Comparison of ENCODE assay signal across 13 mouse cellular contexts in genomic region chr9:35110051-35110450, GRCm38 (mm10). TPM values are rescaled to one million over a fixed set of nuclear protein-coding genes. Genes with fewer than 3 reads are reported as not detected.
DNase-seq lines count a peak whose midpoint lies in the region; ATAC-seq and TF ChIP-seq lines count a peak whose summit lies in the region.
"Had no signal": no experiment of that assay in that cellular context is flagged by ENCODE, and none has a peak within 500 bp of the region (broad histone marks: within the 10 kb centered on the region; RNA-seq: fewer than 3 reads in every experiment).

No protein-coding gene starts in this region.

- peaks cover 57% of the 10 kb centered on the region for H3K4me1 ChIP-seq in forebrain, embryonic 10.5 days
- peaks cover 27% of the 10 kb centered on the region for H3K4me1 ChIP-seq in forebrain, embryonic 12.5 days
- H3K4me1 ChIP-seq in embryonic facial prominence, embryonic 13.5 days, result peaks cover 91% of the 10 kb centered on the region
- H3K4me1 ChIP-seq in liver, embryonic 15.5 days (replicated peaks), result peaks cover 97% of the 10 kb centered on the region

- no peak for DNase-seq in forebrain, embryonic 10.5 days (ENCODE audit: extremely low spot score, low spot score)
- no peak for DNase-seq in layer of hippocampus, adult 2 months (ENCODE audit: low spot score in 2 of 2)
- DNase-seq in layer of hippocampus, postnatal 10 days (ENCODE audit: low spot score in 2 of 2), result no peak
- no peak for DNase-seq in testis, postnatal 10 days (ENCODE audit: low spot score)
- no peak for DNase-seq in cerebellum, postnatal 25 days
- DNase-seq: cerebellum, adult 18-20 months; embryo, embryonic 11 days had no signal

- H3K27me3 ChIP-seq in forebrain, embryonic 10.5 days (ENCODE audit: poor library complexity, severe bottlenecking), result no peaks in the 10 kb centered on the region
- no peaks in the 10 kb centered on the region for H3K27me3 ChIP-seq in forebrain, embryonic 12.5 days
- no peaks in the 10 kb centered on the region for H3K27me3 ChIP-seq in embryonic facial prominence, embryonic 13.5 days
- H3K27me3 ChIP-seq in liver, embryonic 15.5 days, result no peaks in the 10 kb centered on the region
- H3K27me3 ChIP-seq: forebrain, embryonic 13.5 days; heart, embryonic 13.5 days; kidney, embryonic 15.5 days had no signal

- H3K4me2 ChIP-seq in forebrain, embryonic 12.5 days, result no peak overlapping the region
- H3K4me2 ChIP-seq in embryonic facial prominence, embryonic 13.5 days, result no peak overlapping the region
- H3K4me2 ChIP-seq in liver, embryonic 15.5 days, result peak overlapping the region; percentile 31
- H3K4me2 ChIP-seq: forebrain, embryonic 13.5 days; heart, embryonic 13.5 days; kidney, embryonic 15.5 days had no signal

- H3K9ac ChIP-seq in forebrain, embryonic 12.5 days, result no peak overlapping the region
- no peak overlapping the region for H3K9ac ChIP-seq in embryonic facial prominence, embryonic 13.5 days
- H3K9ac ChIP-seq in liver, embryonic 15.5 days, result 0 out of 2 replicates have a peak overlapping the region, but pooled peaks have one; percentile 31
- H3K9ac ChIP-seq: forebrain, embryonic 13.5 days; heart, embryonic 13.5 days; kidney, embryonic 15.5 days had no signal

- no peak for ATAC-seq in forebrain, embryonic 12.5 days (ENCODE audit: low FRiP score)
- no peak for ATAC-seq in embryonic facial prominence, embryonic 13.5 days (ENCODE audit: insufficient number of reproducible peaks, insufficient read depth, low FRiP score, low TSS enrichment, low read depth)
- peak; percentile 12; the same call in 1 of the 2 replicates for ATAC-seq in liver, embryonic 15.5 days (ENCODE audit: insufficient read depth)
- ATAC-seq: forebrain, embryonic 13.5 days had no signal

- 0 out of 2 replicates have a peak overlapping the region, but pooled peaks have one; percentile 15 for H3K27ac ChIP-seq in forebrain, embryonic 10.5 days
- H3K27ac ChIP-seq in forebrain, embryonic 12.5 days, result no peak overlapping the region
- H3K27ac ChIP-seq in layer of hippocampus, adult 2 months, result peak overlapping the region; percentile 84
- H3K27ac ChIP-seq in embryonic facial prominence, embryonic 13.5 days, result peak overlapping the region; percentile 92
- peak overlapping the region; percentile 76 for H3K27ac ChIP-seq in liver, embryonic 15.5 days (replicated peaks)
- H3K27ac ChIP-seq: forebrain, embryonic 13.5 days; kidney, embryonic 15.5 days had no signal

- no peaks in the 10 kb centered on the region for H3K36me3 ChIP-seq in forebrain, embryonic 10.5 days (replicated peaks)
- H3K36me3 ChIP-seq in forebrain, embryonic 12.5 days (replicated peaks), result no peaks in the 10 kb centered on the region
- no peaks in the 10 kb centered on the region for H3K36me3 ChIP-seq in embryonic facial prominence, embryonic 13.5 days
- H3K36me3 ChIP-seq in liver, embryonic 15.5 days (replicated peaks), result peaks cover 38% of the 10 kb centered on the region
- H3K36me3 ChIP-seq: heart, embryonic 13.5 days; kidney, embryonic 15.5 days had no signal

- WGBS in forebrain, embryonic 10.5 days, result 85% methylated on average over 5 of the region's 5 CpGs
- WGBS in forebrain, embryonic 12.5 days, result 95% methylated on average over 5 of the region's 5 CpGs
- 84% methylated on average over 5 of the region's 5 CpGs for WGBS in embryonic facial prominence, embryonic 13.5 days
- WGBS in liver, embryonic 15.5 days (ENCODE audit: insufficient replicate concordance), result 40% methylated on average over 5 of the region's 5 CpGs

- no peak for TF ChIP-seq CTCF in layer of hippocampus, adult 2 months (conservative IDR thresholded peaks at IDR 0.05)

- no peak overlapping the region for H3K4me3 ChIP-seq in forebrain, embryonic 10.5 days
- H3K4me3 ChIP-seq in forebrain, embryonic 12.5 days (replicated peaks), result no peak overlapping the region
- H3K4me3 ChIP-seq in layer of hippocampus, adult 2 months, result no peak overlapping the region
- H3K4me3 ChIP-seq in embryonic facial prominence, embryonic 13.5 days, result no peak overlapping the region
- H3K4me3 ChIP-seq in liver, embryonic 15.5 days (replicated peaks), result no peak overlapping the region
- H3K4me3 ChIP-seq: forebrain, embryonic 13.5 days; heart, embryonic 13.5 days; kidney, embryonic 15.5 days had no signal

- no peaks in the 10 kb centered on the region for H3K9me3 ChIP-seq in forebrain, embryonic 10.5 days
- H3K9me3 ChIP-seq in forebrain, embryonic 12.5 days, result no peaks in the 10 kb centered on the region
- no peaks in the 10 kb centered on the region for H3K9me3 ChIP-seq in embryonic facial prominence, embryonic 13.5 days
- no peaks in the 10 kb centered on the region for H3K9me3 ChIP-seq in liver, embryonic 15.5 days (replicated peaks)
- H3K9me3 ChIP-seq: forebrain, embryonic 13.5 days; heart, embryonic 13.5 days; kidney, embryonic 15.5 days had no signal

RNA-seq across cellular contexts. Expression of gene St3gal4, which starts 9.0 kb away (rescaled TPM):
- polyA plus RNA-seq in forebrain, embryonic 10.5 days (2016; fragmentation: Nextera tagmentation; extraction: Ambion mirVana), result 14.5 and 15.0 TPM in 2 replicates
- 9.9 and 12.1 TPM in 2 replicates for polyA plus RNA-seq in forebrain, embryonic 12.5 days (2016; fragmentation: Nextera tagmentation; extraction: Ambion mirVana)
- 10 to 100 TPM; 25.8 to 29.0 TPM for total RNA-seq in layer of hippocampus, adult 2 months (2021)
- 10 to 100 TPM; 18.8 to 22.1 TPM for total RNA-seq in layer of hippocampus, postnatal 10 days (2021)
- polyA plus RNA-seq in embryonic facial prominence, embryonic 13.5 days (2015; fragmentation: Nextera tagmentation; extraction: Ambion mirVana), result 42.0 and 48.2 TPM in 2 replicates
- 24.2 and 24.7 TPM in 2 replicates for polyA plus RNA-seq in liver, embryonic 15.5 days (2015; fragmentation: Nextera tagmentation; extraction: Ambion mirVana)
